Mouse (Mus musculus): ENCODE measurements around the gene Xpa.
A peak's percentile ranks its signal among the peaks of the same experiment; 100 is the strongest.

The Xpa gene

GRCm38 (mm10) chr4:46138287-46139222, 57.6 kb downstream of the Xpa start, which contains the start of the genes Ncbp1 and Tstd2:
TSS of gene Ncbp1 (plus strand) at chr4:46138613.
TSS of gene Tstd2 (minus strand) at chr4:46138694.
- DNase-seq: peak; percentile 94

GRCm38 (mm10) chr4:46137629-46138286, 58.4 kb downstream of the Xpa start:
- peak; percentile 23 for DNase-seq

- no peak for DNase-seq
Measured at GRCm38 (mm10) chr4:46131791-46132190, 64.3 kb downstream of the Xpa start.

GRCm38 (mm10) chr4:46130221-46130620, 65.9 kb downstream of the Xpa start:
- peak; percentile 64 for DNase-seq

- DNase-seq: no peak
Measured at GRCm38 (mm10) chr4:46129311-46130004, 66.7 kb downstream of the Xpa start.

GRCm38 (mm10) chr4:46126541-46126940, 69.6 kb downstream of the Xpa start:
- peak; percentile 67 for DNase-seq

- no peak for DNase-seq
Measured at GRCm38 (mm10) chr4:46123358-46123757, 72.8 kb downstream of the Xpa start.

- DNase-seq: no peak
Measured at GRCm38 (mm10) chr4:46120767-46121166, 75.3 kb downstream of the Xpa start.

GRCm38 (mm10) chr4:46119514-46120094, 76.5 kb downstream of the Xpa start:
- no peak for DNase-seq

GRCm38 (mm10) chr4:46117536-46117935, 78.6 kb downstream of the Xpa start:
- no peak for DNase-seq

- DNase-seq: no peak
Measured at GRCm38 (mm10) chr4:46116544-46117175, 79.5 kb downstream of the Xpa start.

GRCm38 (mm10) chr4:46115308-46115707, 80.8 kb downstream of the Xpa start:
- no peak for DNase-seq

- no peak for DNase-seq
Measured at GRCm38 (mm10) chr4:46111361-46111760, 84.8 kb downstream of the Xpa start.

GRCm38 (mm10) chr4:46110084-46110483, 86.0 kb downstream of the Xpa start:
- no peak for DNase-seq

Data from thymus, postnatal 14 days (tissue).